Mouse (Mus musculus) CD4-positive helper T cell, adult 2 months (primary cell): ENCODE measurements around the gene Zdhhc23.

ENCODE experiments used
- DNase-seq: peaks from one replicate; pipeline ENCODE4 v3.0.0-alpha.2; 2012; ENCODE audit warnings: low read depth, missing footprints, low spot score

Gene Zdhhc23

DNA sequence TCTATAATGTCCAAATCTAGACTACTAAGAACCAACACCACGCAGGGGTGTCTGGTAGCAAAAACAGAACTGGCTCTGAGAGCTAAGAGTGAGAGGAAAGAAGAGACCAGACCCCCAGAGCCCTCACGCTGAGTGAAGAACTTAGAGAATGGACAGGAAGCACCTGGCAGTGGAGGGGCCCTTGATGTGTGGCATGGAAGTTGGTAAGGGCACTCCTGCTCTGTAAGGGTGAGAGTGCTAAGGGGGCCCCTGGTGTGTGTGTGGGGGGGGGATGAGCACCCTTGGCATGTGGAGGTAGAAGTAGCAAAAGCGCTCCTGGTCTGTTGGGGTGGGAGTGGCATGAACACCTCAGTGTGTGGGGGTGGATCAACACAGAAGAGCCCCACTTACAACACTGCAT is 9.2 kb downstream of the Zdhhc23 start:
- no peak for DNase-seq

GRCm38 (mm10) chr16:43965781-43966389 is 13.7 kb downstream of the Zdhhc23 start:
- DNase-seq, result no peak

DNA sequence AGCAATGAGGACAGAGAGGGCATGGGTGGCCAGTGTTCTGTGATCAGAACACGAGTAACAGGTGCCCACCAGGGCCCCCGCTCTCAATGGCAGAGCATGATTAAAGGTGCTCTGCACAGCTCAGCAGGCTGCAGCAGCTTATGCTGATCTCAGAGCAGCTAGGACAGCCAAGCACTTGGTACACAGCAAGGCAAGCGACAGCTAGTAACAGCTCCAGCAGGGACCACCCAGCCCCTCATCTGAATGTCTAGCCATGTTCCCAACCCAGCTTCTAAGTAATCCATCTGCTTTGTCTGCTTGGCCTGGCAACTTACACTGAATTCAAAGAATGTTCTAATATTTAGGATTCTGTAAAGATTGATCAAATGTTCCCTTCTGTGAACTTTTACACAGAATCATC is 15.8 kb downstream of the Zdhhc23 start:
- no peak for DNase-seq

GRCm38 (mm10) chr16:43963291-43963690 is 16.3 kb downstream of the Zdhhc23 start:
- no peak for DNase-seq

- no peak for DNase-seq
Measured at GRCm38 (mm10) chr16:43958038-43958437, 21.6 kb downstream of the Zdhhc23 start.

DNA sequence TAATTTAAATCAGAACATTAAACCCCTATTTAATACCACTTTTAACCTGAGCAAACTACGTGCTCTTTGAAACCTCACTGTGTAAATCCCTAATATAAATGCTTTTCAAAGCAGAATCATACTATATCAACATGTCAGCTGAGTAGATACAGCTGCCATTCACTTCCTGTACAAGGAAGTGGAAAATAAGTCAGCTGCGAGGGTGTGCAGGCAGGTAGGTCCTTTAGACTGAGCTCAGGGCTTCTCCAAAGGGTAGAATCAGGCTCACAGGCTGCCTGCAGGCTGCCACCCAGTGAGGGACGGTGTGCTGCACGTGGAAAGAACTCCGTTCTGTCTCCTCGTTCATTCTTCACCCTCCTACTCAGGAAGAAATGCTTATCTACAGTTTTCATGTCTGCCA is 24.7 kb downstream of the Zdhhc23 start:
- no peak for DNase-seq

DNA sequence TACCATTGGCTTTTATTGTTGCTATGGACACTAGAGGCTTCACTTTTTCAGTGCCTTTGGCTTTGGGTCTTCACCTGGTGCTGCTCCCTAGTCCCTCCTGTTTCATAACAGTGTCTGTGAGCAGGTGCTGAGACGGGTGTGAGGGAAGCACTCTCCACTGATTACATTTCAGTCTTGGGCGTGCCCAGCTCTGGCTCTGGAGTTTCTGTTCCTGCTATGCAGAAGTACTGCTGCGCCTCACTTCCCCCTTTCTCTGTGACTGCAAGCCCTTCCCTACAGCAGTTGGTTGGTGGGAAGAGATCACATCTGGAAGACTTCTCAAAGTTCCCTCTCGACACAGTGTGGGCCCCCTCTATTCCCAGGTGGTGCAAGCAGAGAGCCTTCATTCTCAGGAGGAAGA is 28.0 kb downstream of the Zdhhc23 start:
- no peak for DNase-seq

- DNase-seq, result no peak
Measured at GRCm38 (mm10) chr16:43945869-43946268, 33.7 kb downstream of the Zdhhc23 start.

DNA sequence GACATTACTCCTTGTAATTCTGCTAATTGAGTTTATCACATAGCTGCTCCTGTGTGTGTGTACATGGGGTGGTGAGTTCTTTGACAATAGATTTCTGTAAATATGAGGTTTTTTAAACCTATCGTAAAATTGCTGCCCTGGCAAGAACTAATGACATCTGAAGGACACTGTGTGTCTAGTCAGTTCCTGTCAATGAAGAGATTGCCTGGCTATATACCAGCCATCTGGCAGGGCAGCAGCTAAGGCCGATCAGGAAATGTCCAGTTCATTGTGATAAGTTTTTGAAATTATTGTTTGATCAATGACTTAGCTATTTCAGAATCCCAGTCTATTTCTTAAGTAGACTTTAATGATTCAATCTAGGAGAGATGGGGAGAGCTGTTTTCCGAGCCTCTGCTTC is 34.2 kb downstream of the Zdhhc23 start:
- no peak for DNase-seq

DNA sequence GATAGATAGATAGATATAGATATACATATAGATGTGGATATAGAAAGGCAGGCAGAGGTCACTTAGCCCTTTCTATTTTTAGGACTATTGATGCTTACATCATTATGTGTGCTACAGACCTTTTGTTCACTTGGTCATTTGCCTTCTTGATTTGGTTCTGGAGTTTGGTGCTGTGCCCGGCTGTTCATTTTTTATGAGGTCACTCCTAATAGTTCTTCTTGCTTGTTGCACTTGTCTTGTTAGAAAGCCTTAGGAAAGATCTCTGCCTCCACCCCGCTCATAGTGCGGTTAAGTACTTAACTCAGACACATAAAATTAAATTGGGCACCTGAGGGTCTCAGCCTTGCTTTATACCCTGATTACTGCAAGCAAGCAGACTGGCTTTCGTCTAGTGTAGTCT is 38.7 kb downstream of the Zdhhc23 start:
- no peak for DNase-seq

DNA sequence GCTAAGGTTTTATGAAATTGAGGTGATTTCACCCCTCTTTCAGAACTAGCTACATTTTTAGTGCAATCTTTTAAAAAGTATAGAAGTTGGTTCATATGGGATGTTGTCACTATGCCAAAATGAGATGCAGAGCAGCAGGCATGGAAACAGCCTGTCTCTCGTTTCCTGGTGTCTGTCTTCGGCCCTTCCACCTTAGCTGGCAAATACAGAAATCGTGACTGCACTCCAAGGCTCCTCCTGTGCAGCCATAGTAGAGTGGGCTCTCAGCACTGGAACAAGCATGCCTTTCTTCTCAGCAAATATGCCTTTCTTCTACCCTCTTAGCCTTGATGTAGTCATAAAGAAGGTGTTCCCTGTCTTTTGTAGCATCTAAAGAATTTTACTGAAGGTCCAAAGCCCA is 43.7 kb downstream of the Zdhhc23 start:
- DNase-seq, result no peak

DNA sequence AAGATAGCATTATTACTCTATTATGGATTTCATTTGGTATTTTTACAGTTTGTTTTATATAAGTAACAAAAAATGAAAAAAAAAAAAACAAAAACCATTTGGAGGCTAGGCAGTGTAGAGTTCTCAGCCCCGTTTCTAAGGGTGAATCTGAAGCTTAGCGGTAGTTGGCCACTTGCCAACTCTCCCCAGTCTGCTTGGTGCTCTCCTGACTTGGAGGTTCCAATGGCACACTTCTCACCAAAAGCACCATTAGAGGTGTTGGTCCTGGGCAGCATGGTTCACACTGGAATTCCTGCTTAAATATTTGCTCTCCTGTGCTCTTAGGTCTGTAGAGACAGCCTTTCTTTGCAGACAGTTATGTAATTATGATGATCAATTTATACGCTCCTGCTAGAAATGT is 44.2 kb downstream of the Zdhhc23 start:
- DNase-seq, result no peak

- DNase-seq, result no peak
Measured at GRCm38 (mm10) chr16:43934856-43935255, 44.7 kb downstream of the Zdhhc23 start.

DNA sequence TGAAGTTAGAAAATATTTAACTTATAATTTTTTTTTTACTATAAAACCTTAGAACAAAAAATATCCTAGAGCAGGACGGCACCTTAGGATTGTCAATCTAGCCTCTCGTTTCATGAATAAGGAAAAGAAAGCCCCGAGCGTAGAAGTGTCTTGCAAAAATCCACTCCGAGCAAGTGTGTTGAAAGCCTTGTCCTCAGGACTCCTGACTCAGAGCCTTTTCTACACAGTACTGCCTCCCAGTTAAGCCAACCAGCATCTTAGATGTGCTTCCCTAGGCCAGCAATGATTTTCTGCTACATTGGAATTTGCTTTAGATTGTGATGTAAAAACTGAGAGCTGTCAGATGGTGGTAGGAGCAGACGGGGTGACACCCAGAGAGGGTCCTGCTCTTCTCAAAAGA is 46.5 kb downstream of the Zdhhc23 start:
- DNase-seq, result no peak

- DNase-seq, result no peak
Measured at GRCm38 (mm10) chr16:43932319-43932718, 47.3 kb downstream of the Zdhhc23 start.

DNA sequence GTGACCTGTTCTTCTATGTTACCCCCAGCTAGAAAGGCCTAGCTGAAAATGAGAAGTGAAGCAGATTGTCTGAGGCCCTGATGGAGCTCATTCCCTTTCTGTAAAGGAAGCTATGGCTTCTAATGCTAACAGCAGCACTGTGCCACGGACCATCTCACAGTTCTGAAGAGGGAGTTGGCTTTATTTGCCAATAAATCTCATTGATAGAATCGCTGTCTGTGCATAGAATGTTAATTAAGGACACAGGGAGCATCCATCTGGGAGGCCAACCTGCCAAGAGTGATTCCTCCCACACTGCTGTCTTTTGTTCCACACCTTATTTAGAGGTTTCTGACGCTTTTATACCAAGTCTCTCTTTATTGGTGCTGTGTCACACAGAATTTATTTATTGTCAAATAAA is 48.1 kb downstream of the Zdhhc23 start:
- no peak for DNase-seq

- DNase-seq, result no peak
Measured at GRCm38 (mm10) chr16:43930577-43930976, 49.0 kb downstream of the Zdhhc23 start.

GRCm38 (mm10) chr16:43926341-43926859 is 53.2 kb downstream of the Zdhhc23 start, which contains the start of gene Qtrt2:
Qtrt2 (minus strand) TSS chr16:43926809.
- no peak for DNase-seq

DNA sequence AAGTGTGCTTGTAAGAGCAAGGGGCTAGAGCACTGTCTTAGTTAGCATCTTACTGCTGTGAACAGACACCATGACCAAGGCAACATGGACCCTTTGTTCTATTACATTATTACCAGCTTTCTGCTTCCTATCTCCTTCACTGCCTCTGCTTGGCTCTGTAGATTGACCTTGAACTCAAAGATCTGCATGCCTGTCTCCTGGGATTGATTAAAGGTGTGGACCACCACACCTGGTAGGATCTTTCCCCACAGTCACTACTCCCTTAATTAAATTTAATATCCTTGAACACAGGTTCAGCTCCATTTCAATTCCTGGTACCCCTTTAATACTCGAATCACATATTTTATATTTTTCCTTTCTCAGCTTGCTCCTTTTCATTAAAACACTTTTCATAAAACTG is 53.7 kb downstream of the Zdhhc23 start:
- no peak for DNase-seq

DNA sequence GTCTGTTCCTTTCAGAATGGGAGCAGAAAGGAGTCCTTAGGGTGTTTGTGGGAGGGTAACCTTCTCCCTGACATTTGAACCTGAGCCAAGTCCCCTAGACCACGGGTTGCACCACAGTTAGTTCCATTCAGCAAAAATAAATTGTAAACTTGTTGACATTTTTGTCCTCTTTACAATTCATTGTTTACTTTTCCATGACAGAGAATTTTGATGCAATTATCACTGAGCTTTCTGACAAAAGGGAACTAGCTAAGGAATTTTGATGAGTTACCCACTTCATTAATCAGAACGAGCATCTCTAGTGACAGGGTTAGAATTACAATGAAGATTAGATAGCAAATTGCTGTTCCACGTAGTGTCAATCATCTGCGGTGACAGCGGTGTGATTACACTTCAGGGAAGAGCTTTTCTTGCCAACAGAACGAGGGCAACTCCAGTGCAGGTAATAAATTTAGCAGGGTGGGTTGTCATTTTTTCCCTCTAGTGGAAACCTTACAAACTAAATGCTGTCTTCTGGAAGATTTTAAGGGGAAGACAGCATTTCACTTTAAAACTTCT is 54.5 kb downstream of the Zdhhc23 start:
- DNase-seq, result no peak

DNA sequence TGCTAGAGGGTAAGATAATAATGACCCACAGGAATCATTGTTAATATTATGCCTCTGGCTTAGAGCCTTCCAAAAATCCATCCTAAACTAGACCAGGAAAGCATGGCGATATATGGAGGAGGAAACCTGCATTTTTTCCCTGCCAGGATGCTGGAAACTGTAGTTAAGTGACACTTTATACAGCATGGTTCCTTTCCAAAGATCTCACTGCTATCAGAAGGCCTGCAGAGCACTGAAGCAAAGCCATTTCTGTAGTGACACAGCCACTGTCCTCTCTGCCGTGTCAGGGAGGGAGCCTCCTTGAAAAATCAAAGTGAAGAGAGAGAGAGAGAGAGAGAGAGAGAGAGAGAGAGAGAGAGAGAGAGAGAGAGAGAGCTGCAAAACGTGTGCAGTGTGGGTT is 57.0 kb downstream of the Zdhhc23 start:
- DNase-seq, result no peak

DNA sequence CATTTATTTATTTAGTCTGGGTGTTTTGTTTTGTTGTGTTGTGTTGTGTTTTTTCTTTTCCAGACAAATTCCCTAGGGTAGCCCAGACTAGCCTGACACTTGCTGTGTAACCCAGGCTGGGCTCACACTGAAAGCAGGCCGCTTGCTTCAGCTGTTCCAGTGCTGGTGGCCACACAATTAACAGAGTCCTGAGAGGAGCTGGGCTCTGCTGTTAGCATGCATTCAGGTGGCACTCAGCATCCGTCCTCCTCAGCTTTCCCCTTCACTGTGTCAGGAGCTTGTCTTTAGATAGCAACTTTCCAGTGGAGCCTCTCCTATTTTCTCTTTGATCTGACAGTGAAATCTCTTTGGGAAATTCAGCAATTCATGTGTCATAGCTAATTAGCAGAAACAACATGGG is 57.6 kb downstream of the Zdhhc23 start:
- no peak for DNase-seq

DNA sequence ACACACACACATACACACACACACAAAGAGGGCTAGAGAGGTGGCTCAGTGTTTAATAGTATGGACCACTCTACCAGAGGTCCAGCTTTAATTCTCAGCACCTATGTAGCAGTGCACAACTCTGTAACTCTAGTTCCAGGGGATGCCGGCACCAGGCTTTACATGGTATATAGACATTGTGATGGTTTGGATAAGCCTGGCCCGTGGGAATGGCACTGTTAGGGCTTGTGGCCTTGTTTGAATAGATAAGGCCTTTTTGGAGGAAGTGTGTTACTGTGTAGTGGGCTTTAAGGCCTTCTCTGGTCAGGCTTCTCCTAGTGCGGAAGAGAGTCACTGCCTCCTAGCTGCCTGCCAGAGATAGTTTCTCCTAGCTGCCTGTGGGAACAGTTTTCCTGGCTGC is 60.7 kb downstream of the Zdhhc23 start:
- DNase-seq, result no peak
